9 mouse cellular contexts compared by ENCODE assay signal in the genomic region with DNA sequence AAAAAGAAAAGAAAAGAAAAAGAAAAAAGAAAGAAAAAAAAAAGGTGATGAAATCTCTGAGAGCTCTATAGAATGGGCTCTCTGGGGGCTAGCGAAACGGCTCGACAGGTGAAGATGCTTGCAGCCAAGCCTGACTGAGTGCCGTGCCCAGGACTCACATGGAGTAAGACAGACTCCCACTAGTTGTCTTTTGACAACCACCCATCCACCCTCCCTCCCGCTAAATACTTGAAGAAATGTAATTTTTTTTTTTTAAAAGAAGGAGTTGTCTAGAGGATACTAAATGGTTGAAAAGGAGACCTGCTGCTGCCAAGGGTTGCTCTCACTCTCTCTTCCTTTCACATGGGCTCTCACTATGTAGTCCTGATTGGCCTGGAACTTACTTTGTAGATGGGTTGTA. TPM values are rescaled to one million over a fixed set of nuclear protein-coding genes. Genes with fewer than 3 reads are reported as not detected.
A peak's percentile ranks its signal among the peaks of the same experiment; 100 is the strongest.
DNase-seq lines count a peak whose midpoint lies in the region; ATAC-seq and TF ChIP-seq lines count a peak whose summit lies in the region.
"Had no signal": no experiment of that assay in that cellular context is flagged by ENCODE, and none has a peak within 500 bp of the region (broad histone marks: within the 10 kb centered on the region; RNA-seq: fewer than 3 reads in every experiment).

No protein-coding gene starts in this region.

- no peak for DNase-seq in heart, postnatal 4 days
- peak; percentile 52 for DNase-seq in MEL (ENCODE audit: low read depth, low spot score)
- no peak for DNase-seq in midbrain, embryonic 11.5 days (ENCODE audit: low spot score, missing footprints)
- DNase-seq in layer of hippocampus, postnatal 25 days (ENCODE audit: extremely low spot score in 1 of 2, low spot score in 1 of 2): no peak
- no peak for DNase-seq in urinary bladder, postnatal 36 days (ENCODE audit: low spot score in 2 of 2)
- no peak for DNase-seq in B cell, adult 2 months

- no peak for TF ChIP-seq RAD21 in MEL (IDR thresholded peaks at IDR 0.05; ENCODE audit: low read depth, low read length)

- 17% methylated on average over 5 of the region's 5 CpGs for WGBS in heart, embryonic 13.5 days
- 23% methylated on average over 5 of the region's 5 CpGs for WGBS in hindbrain, embryonic 13.5 days
- 22% methylated on average over 5 of the region's 5 CpGs for WGBS in midbrain, embryonic 11.5 days

- peak overlapping the region; percentile 87 for H3K4me3 ChIP-seq in heart, embryonic 13.5 days
- H3K4me3 ChIP-seq in MEL (ENCODE audit: control insufficient read depth in 1 of 2, insufficient read depth in 1 of 2, low read depth in 2 of 2, low read length in 2 of 2): peak overlapping the region; percentile 61 to 74
- peak overlapping the region; percentile 79 for H3K4me3 ChIP-seq in hindbrain, embryonic 13.5 days
- H3K4me3 ChIP-seq in midbrain, embryonic 11.5 days (ENCODE audit: low read depth, low read length): peak overlapping the region; percentile 94

- TF ChIP-seq POLR2A in MEL (IDR thresholded peaks at IDR 0.05; ENCODE audit: control insufficient read depth in 1 of 2, insufficient read depth in 1 of 2, low read depth in 1 of 2, low read length in 2 of 2, poor library complexity in 1 of 2): no peak

- no peak for ATAC-seq in heart, embryonic 13.5 days (ENCODE audit: extremely low read depth, insufficient number of reproducible peaks, low FRiP score, low TSS enrichment)
- ATAC-seq in hindbrain, embryonic 13.5 days (ENCODE audit: low FRiP score): no peak
- no peak for ATAC-seq in midbrain, embryonic 11.5 days (ENCODE audit: low FRiP score)

- H3K79me2 ChIP-seq in MEL (ENCODE audit: control insufficient read depth, insufficient read depth, low read length, poor library complexity): peaks cover 40% of the 10 kb centered on the region

- peaks cover 23% of the 10 kb centered on the region for H3K27me3 ChIP-seq in heart, embryonic 13.5 days (replicated peaks)
- H3K27me3 ChIP-seq in MEL (ENCODE audit: control insufficient read depth in 1 of 2, insufficient read depth in 2 of 2, low read length in 2 of 2): no peaks in the 10 kb centered on the region
- H3K27me3 ChIP-seq in hindbrain, embryonic 13.5 days: peaks cover 4% of the 10 kb centered on the region; the same call in 1 of the 2 replicates
- H3K27me3 ChIP-seq in midbrain, embryonic 11.5 days (ENCODE audit: control insufficient read depth, insufficient read depth, low read length): no peaks in the 10 kb centered on the region

- H3K27ac ChIP-seq in heart, embryonic 13.5 days (replicated peaks): peak overlapping the region; percentile 83
- H3K27ac ChIP-seq in MEL (ENCODE audit: control insufficient read depth, low read depth, low read length): peak overlapping the region; percentile 74; the same call in 1 of the 2 replicates
- peak overlapping the region; percentile 80 for H3K27ac ChIP-seq in hindbrain, embryonic 13.5 days
- H3K27ac ChIP-seq in midbrain, embryonic 11.5 days (ENCODE audit: low read depth, low read length): no peak overlapping the region

- no peaks in the 10 kb centered on the region for H3K36me3 ChIP-seq in heart, embryonic 13.5 days
- H3K36me3 ChIP-seq in MEL (ENCODE audit: control insufficient read depth in 1 of 2, insufficient read depth in 2 of 2, low read length in 2 of 2): peaks cover 0 to 20% of the 10 kb centered on the region in 2 experiments; a peak in 3 of 4 replicates
- peaks cover 23% of the 10 kb centered on the region for H3K36me3 ChIP-seq in hindbrain, embryonic 13.5 days
- H3K36me3 ChIP-seq in midbrain, embryonic 11.5 days (ENCODE audit: control insufficient read depth, insufficient read depth, low read length): no peaks in the 10 kb centered on the region

- peaks cover 27% of the 10 kb centered on the region for H3K4me1 ChIP-seq in heart, embryonic 13.5 days
- peaks cover 2 to 21% of the 10 kb centered on the region in 2 experiments; a peak in 3 of 4 replicates for H3K4me1 ChIP-seq in MEL (ENCODE audit: control insufficient read depth in 1 of 2, insufficient read depth in 2 of 2, low read length in 2 of 2)
- H3K4me1 ChIP-seq in hindbrain, embryonic 13.5 days (replicated peaks): peaks cover 26% of the 10 kb centered on the region
- peaks cover 9% of the 10 kb centered on the region for H3K4me1 ChIP-seq in midbrain, embryonic 11.5 days (ENCODE audit: control insufficient read depth, insufficient read depth, low read length)

- peak overlapping the region; percentile 81 for H3K4me2 ChIP-seq in heart, embryonic 13.5 days
- H3K4me2 ChIP-seq in hindbrain, embryonic 13.5 days: peak overlapping the region; percentile 77
- peak overlapping the region; percentile 49 for H3K4me2 ChIP-seq in midbrain, embryonic 11.5 days

- H3K9ac ChIP-seq in heart, embryonic 13.5 days: peak overlapping the region; percentile 84
- H3K9ac ChIP-seq in MEL (ENCODE audit: control insufficient read depth, low read depth, low read length, poor library complexity, severe bottlenecking): peak overlapping the region; percentile 82
- peak overlapping the region; percentile 74 for H3K9ac ChIP-seq in hindbrain, embryonic 13.5 days
- peak overlapping the region; percentile 62 for H3K9ac ChIP-seq in midbrain, embryonic 11.5 days (ENCODE audit: low read length)

- no peak for TF ChIP-seq EP300 in MEL (IDR thresholded peaks at IDR 0.05; ENCODE audit: low read depth in 1 of 2, low read length in 2 of 2)

- no peak for TF ChIP-seq CTCF in MEL (IDR thresholded peaks at IDR 0.05 in 2 of 3, conservative IDR thresholded peaks at IDR 0.05 in 1 of 3; ENCODE audit: control insufficient read depth in 1 of 3, insufficient read depth in 1 of 3, low read depth in 2 of 3, low read length in 3 of 3, poor library complexity in 1 of 3, severe bottlenecking in 1 of 3)

- no peaks in the 10 kb centered on the region for H3K9me3 ChIP-seq in heart, embryonic 13.5 days
- H3K9me3 ChIP-seq in MEL (replicated peaks; ENCODE audit: insufficient read depth, low read length): no peaks in the 10 kb centered on the region
- H3K9me3 ChIP-seq in hindbrain, embryonic 13.5 days: no peaks in the 10 kb centered on the region
- no peaks in the 10 kb centered on the region for H3K9me3 ChIP-seq in midbrain, embryonic 11.5 days (ENCODE audit: control insufficient read depth, low read length)

TF ChIP-seq in MEL, 35 proteins besides CTCF, POLR2A, EP300 and RAD21 (continues in another document):
- TF ChIP-seq SMC3 (IDR thresholded peaks at IDR 0.05; ENCODE audit: low read depth, low read length) (0 out of 2 replicates have a peak, but pooled peaks have one; percentile 1), BHLHE40 (IDR thresholded peaks at IDR 0.05; ENCODE audit: borderline replicate concordance, low read depth, low read length) (no peak), TCF12 (IDR thresholded peaks at IDR 0.05; ENCODE audit: low read depth, low read length) (no peak), ZNF384 (IDR thresholded peaks at IDR 0.05; ENCODE audit: low read depth, low read length) (peak; percentile 6; the same call in 1 of the 2 replicates)

RNA-seq across cellular contexts. Expression of a gene that starts 0.7 kb away (rescaled TPM):
- polyA plus RNA-seq in heart, embryonic 13.5 days (2015; fragmentation: Nextera tagmentation; extraction: Ambion mirVana): 13.4 and 13.6 TPM in 2 replicates
- total RNA-seq in heart, postnatal 4 days (2021): 10 to 100 TPM; 78.8 to 83.6 TPM
- total RNA-seq in MEL (2012; rRNA removed): 233 and 263 TPM in 2 replicates
- polyA plus RNA-seq in MEL (2012; ENCODE audit: insufficient read depth in 1 of 2, insufficient read length in 2 of 2, low read depth in 1 of 2, low replicate concordance in 2 of 2, missing spikeins in 1 of 2): 100 to 1,000 TPM in 1 of 2 experiments, not detected in 1; 249 TPM
- 28.2 and 29.0 TPM in 2 replicates for polyA plus RNA-seq in hindbrain, embryonic 13.5 days (2015; fragmentation: Nextera tagmentation; extraction: Ambion mirVana)
- 83.6 and 85.0 TPM in 2 replicates for polyA plus RNA-seq in midbrain, embryonic 11.5 days (2014; fragmentation: Nextera tagmentation; extraction: Ambion mirVana)
- total RNA-seq in layer of hippocampus, postnatal 25 days (2021): 100 to 1,000 TPM; 141 to 152 TPM

RNA-seq across cellular contexts. Expression of a gene that starts 21.0 kb away (rescaled TPM):
- polyA plus RNA-seq in heart, embryonic 13.5 days (2015; fragmentation: Nextera tagmentation; extraction: Ambion mirVana): not detected in 2 replicates
- not detected for total RNA-seq in heart, postnatal 4 days (2021)
- total RNA-seq in MEL (2012; rRNA removed): 0.07 and 0.08 TPM in 2 replicates
- under 1 TPM in 1 of 2 experiments, not detected in 1; 0.04 TPM for polyA plus RNA-seq in MEL (2012; ENCODE audit: insufficient read depth in 1 of 2, insufficient read length in 2 of 2, low read depth in 1 of 2, low replicate concordance in 2 of 2, missing spikeins in 1 of 2)
- 7.4 and 7.5 TPM in 2 replicates for polyA plus RNA-seq in hindbrain, embryonic 13.5 days (2015; fragmentation: Nextera tagmentation; extraction: Ambion mirVana)
- polyA plus RNA-seq in midbrain, embryonic 11.5 days (2014; fragmentation: Nextera tagmentation; extraction: Ambion mirVana): 2.7 and 2.9 TPM in 2 replicates
- 1 to 10 TPM; 1.1 to 1.8 TPM for total RNA-seq in layer of hippocampus, postnatal 25 days (2021)

RNA-seq across cellular contexts. Expression of a gene that starts 24.0 kb away (rescaled TPM):
- not detected in 2 replicates for polyA plus RNA-seq in heart, embryonic 13.5 days (2015; fragmentation: Nextera tagmentation; extraction: Ambion mirVana)
- not detected for total RNA-seq in heart, postnatal 4 days (2021)
- total RNA-seq in MEL (2012; rRNA removed): not detected in 2 replicates
- polyA plus RNA-seq in MEL (2012; ENCODE audit: insufficient read depth in 1 of 2, insufficient read length in 2 of 2, low read depth in 1 of 2, low replicate concordance in 2 of 2, missing spikeins in 1 of 2): not detected
- 0.42 TPM in 1 of 2 replicates, not detected in the other for polyA plus RNA-seq in hindbrain, embryonic 13.5 days (2015; fragmentation: Nextera tagmentation; extraction: Ambion mirVana)
- polyA plus RNA-seq in midbrain, embryonic 11.5 days (2014; fragmentation: Nextera tagmentation; extraction: Ambion mirVana): not detected in 2 replicates
- not detected for total RNA-seq in layer of hippocampus, postnatal 25 days (2021)
- total RNA-seq: layer of hippocampus, postnatal 14 days had no signal

RNA-seq across cellular contexts. Expression of a gene that starts 25.1 kb away (rescaled TPM):
- polyA plus RNA-seq in heart, embryonic 13.5 days (2015; fragmentation: Nextera tagmentation; extraction: Ambion mirVana): 0.21 TPM in 1 of 2 replicates, not detected in the other
- total RNA-seq in heart, postnatal 4 days (2021): not detected
- 0.49 and 0.73 TPM in 2 replicates for total RNA-seq in MEL (2012; rRNA removed)
- polyA plus RNA-seq in MEL (2012; ENCODE audit: insufficient read depth in 1 of 2, insufficient read length in 2 of 2, low read depth in 1 of 2, low replicate concordance in 2 of 2, missing spikeins in 1 of 2): 1 to 10 TPM in 1 of 2 experiments, not detected in 1; 2.1 TPM
- polyA plus RNA-seq in hindbrain, embryonic 13.5 days (2015; fragmentation: Nextera tagmentation; extraction: Ambion mirVana): 0.43 TPM in 1 of 2 replicates, not detected in the other
- polyA plus RNA-seq in midbrain, embryonic 11.5 days (2014; fragmentation: Nextera tagmentation; extraction: Ambion mirVana): 0.47 and 0.52 TPM in 2 replicates
- not detected for total RNA-seq in layer of hippocampus, postnatal 25 days (2021)
- total RNA-seq: layer of hippocampus, postnatal 14 days had no signal

RNA-seq across cellular contexts. Expression of a gene that starts 26.5 kb away (rescaled TPM):
- 33.4 and 34.7 TPM in 2 replicates for polyA plus RNA-seq in heart, embryonic 13.5 days (2015; fragmentation: Nextera tagmentation; extraction: Ambion mirVana)
- 10 to 100 TPM; 17.5 to 18.0 TPM for total RNA-seq in heart, postnatal 4 days (2021)
- 57.9 and 59.6 TPM in 2 replicates for total RNA-seq in MEL (2012; rRNA removed)
- polyA plus RNA-seq in MEL (2012; ENCODE audit: insufficient read depth in 1 of 2, insufficient read length in 2 of 2, low read depth in 1 of 2, low replicate concordance in 2 of 2, missing spikeins in 1 of 2): 100 to 1,000 TPM in 1 of 2 experiments, 10 to 100 TPM in 1; 63.7 to 143 TPM
- polyA plus RNA-seq in hindbrain, embryonic 13.5 days (2015; fragmentation: Nextera tagmentation; extraction: Ambion mirVana): 47.4 and 48.0 TPM in 2 replicates
- 44.4 and 57.2 TPM in 2 replicates for polyA plus RNA-seq in midbrain, embryonic 11.5 days (2014; fragmentation: Nextera tagmentation; extraction: Ambion mirVana)
- 10 to 100 TPM; 55.6 to 55.9 TPM for total RNA-seq in layer of hippocampus, postnatal 25 days (2021)
